Mouse (Mus musculus) kidney, embryonic 14.5 days (tissue): ENCODE data around the gene Trim50. TPM values are rescaled to one million over a fixed set of nuclear protein-coding genes. Genes with fewer than 3 reads are reported as not detected.

Experiments
- ATAC-seq: fragments of 200-750 bp; cut with Nextera tagmentation; 2 replicates; pipeline ENCODE4 v1.8.0; 2017; ENCODE audit warnings: moderate number of reproducible peaks, mild to moderate bottlenecking, moderate TSS enrichment, moderate library complexity; ENCODE audit not compliant: low FRiP score, low TSS enrichment
- H3K27ac ChIP-seq: fragments of 300-500 bp; sonication (generic); 2 replicates; pipeline ENCODE4 v1.5.1; 2014; ENCODE audit warnings: low read depth, mild to moderate bottlenecking, low read length, moderate library complexity, mixed read lengths
- H3K27me3 ChIP-seq: fragments of 300-500 bp; sonication (generic); 2 replicates; pipeline ENCODE4 v1.6.1; 2014; ENCODE audit warnings: mild to moderate bottlenecking, low read length; ENCODE audit not compliant: control insufficient read depth, insufficient read depth
- H3K36me3 ChIP-seq: fragments of 300-500 bp; sonication (generic); 2 replicates; pipeline ENCODE4 v1.6.1; 2014; ENCODE audit warnings: low read length, mixed read lengths; ENCODE audit not compliant: control insufficient read depth, insufficient read depth
- H3K4me1 ChIP-seq: fragments of 300-500 bp; sonication (generic); 2 replicates; pipeline ENCODE4 v1.6.1; 2014; ENCODE audit warnings: low read length, mixed read lengths; ENCODE audit not compliant: control insufficient read depth, insufficient read depth
- H3K4me2 ChIP-seq: fragments of 300-500 bp; sonication (generic); replicated peaks from 2 replicates; pipeline ENCODE4 v1.6.1; 2014; ENCODE audit warnings: low read depth, mild to moderate bottlenecking, low read length
- H3K4me3 ChIP-seq: fragments of 300-500 bp; sonication (generic); 2 replicates; pipeline ENCODE4 v1.5.1; 2014; ENCODE audit warnings: mild to moderate bottlenecking, low read length
- H3K9ac ChIP-seq: fragments of 300-500 bp; sonication (generic); 2 replicates; pipeline ENCODE4 v1.6.1; 2014; ENCODE audit warnings: low read depth, mild to moderate bottlenecking, low read length, moderate library complexity
- H3K9me3 ChIP-seq: fragments of 300-500 bp; sonication (generic); 2 replicates; pipeline ENCODE4 v1.6.1; 2016; ENCODE audit warnings: low read length; ENCODE audit not compliant: control insufficient read depth
- WGBS: fragments of 180-500 bp; shearing (Covaris S2); extraction: QIAGEN DNeasy Blood & Tissue Kit; methylation state at CpG from one replicate; pipeline ENCODE4 v1.1.7; 2014; 5-methylcytosine and 5-hydroxymethylcytosine counted together
- polyA plus RNA-seq: library from polyadenylated mRNA; unstranded; fragments of >200 nt; fragmentation: Nextera tagmentation; extraction: Ambion mirVana; gene quantifications from 2 replicates; pipeline ENCODE4 v1.2.1, GENCODE M21; 2014

The Trim50 gene
- polyA plus RNA-seq, 1 experiment from 2014 or later = not detected

DNA sequence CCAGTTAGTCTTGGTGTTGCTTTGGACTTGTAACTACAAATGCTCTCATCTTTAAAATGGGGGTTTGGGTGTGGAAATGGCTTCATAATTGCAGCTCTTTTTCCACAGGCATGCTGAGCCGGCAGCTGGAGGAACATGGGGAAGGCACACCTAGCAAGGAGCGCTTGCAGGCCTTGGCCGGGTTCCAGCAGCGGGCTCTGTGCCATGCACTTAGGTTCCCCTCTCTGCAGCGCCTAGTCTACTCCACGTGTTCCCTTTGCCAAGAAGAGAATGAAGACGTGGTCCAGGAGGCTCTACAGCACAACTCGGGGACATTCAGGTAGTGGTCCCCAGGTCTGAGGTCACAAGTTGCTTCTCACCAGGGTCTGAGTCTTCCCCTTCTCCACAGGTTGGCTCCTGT, 22.1 kb downstream of the Trim50 start:
- H3K4me2 ChIP-seq = no peak overlapping the region
- no peak overlapping the region for H3K9ac ChIP-seq
- H3K9me3 ChIP-seq = no peaks in the 10 kb centered on the region
- H3K27ac ChIP-seq = no peak overlapping the region
- H3K4me1 ChIP-seq = peaks cover 5% of the 10 kb centered on the region
- no peak for ATAC-seq
- H3K4me3 ChIP-seq = no peak overlapping the region
- no peaks in the 10 kb centered on the region for H3K27me3 ChIP-seq
- WGBS = 87% methylated on average over 8 of the region's 8 CpGs
- peaks cover 82% of the 10 kb centered on the region for H3K36me3 ChIP-seq

DNA sequence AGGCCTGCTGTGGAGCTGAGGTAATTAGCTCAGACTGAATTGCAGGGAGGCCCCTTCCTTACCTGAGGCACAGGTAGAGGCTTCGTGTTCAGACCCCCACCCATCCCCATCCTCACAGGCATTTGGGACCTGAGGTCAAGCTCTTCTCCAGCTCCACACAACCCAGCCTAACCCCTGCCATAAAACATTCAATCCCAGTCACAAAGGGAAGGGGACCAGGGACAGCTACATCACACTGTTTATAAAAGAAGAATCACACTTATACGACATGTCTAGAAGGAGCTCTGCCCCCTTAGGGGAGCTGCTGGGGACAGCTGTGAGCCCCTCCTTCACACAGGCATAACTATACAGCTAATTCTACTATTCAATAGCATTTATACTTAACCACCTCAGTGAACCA, 23.2 kb downstream of the Trim50 start:
- ATAC-seq = no peak
- Histone ChIP-seq H3K9me3 (no peaks in the 10 kb centered on the region), H3K4me3 (no peak overlapping the region), H3K9ac (no peak overlapping the region), H3K36me3 (peaks cover 94% of the 10 kb centered on the region), H3K27ac (no peak overlapping the region), H3K4me1 (no peaks in the 10 kb centered on the region), H3K4me2 (no peak overlapping the region), H3K27me3 (no peaks in the 10 kb centered on the region)
- WGBS = 67% methylated on average over 2 of the region's 2 CpGs

DNA sequence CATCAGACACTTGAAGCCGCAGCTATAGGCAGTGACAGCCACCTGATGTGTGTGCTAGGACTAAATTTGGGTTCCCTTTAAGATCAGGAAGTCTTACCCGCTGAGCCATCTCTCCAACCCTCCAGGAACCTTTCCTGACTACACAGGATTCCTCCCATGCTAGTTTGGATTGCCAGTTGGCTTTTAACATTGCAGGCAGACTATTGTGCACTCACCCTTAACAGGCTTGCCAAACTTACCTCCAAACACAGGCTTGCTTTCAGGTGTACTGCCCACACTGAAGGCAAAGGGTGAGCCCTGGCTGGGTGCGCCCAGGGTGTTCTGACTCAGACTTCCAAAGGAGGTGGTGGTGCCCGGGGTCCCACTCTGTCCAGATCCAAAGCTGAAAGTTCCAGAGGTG, 27.6 kb downstream of the Trim50 start:
- WGBS = 95% methylated on average over 4 of the region's 4 CpGs
- no peak overlapping the region for H3K9ac ChIP-seq
- H3K36me3 ChIP-seq = peaks cover 100% of the 10 kb centered on the region
- no peaks in the 10 kb centered on the region for H3K9me3 ChIP-seq
- no peaks in the 10 kb centered on the region for H3K4me1 ChIP-seq
- H3K27me3 ChIP-seq = no peaks in the 10 kb centered on the region
- no peak overlapping the region for H3K4me2 ChIP-seq
- no peak for ATAC-seq
- H3K27ac ChIP-seq = no peak overlapping the region
- no peak overlapping the region for H3K4me3 ChIP-seq

DNA sequence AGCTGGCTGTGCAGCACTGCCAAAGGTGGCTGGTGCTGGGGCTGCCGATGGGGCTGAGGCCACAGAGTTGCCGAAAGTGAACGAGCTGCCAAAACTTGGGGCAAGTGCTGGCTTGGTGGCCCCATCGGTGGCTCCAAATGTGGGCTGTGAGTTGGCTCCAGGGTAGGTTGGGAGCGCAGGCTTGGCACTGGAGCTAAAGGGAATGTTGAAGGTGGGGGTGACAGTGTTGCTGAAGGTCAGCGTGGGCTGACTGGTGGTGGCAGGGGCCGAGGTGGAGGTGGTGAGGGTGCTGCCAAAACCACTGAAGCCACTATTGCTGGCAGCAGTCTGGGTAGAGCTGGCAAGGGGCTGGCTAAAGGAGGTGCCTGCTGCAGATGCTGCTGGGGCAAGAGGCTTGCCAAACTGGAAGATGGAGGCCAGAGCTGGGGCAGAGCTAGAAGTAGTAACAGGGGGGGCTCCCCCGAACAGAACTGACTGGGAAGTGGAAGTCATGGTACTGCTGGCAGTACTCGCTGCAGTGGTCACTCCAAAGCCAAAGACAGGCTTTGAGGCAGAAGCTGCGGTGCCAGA, 28.3 kb downstream of the Trim50 start:
- peaks cover 96% of the 10 kb centered on the region for H3K36me3 ChIP-seq
- H3K4me1 ChIP-seq = no peaks in the 10 kb centered on the region
- WGBS = 93% methylated on average over 10 of the region's 10 CpGs
- no peak overlapping the region for H3K4me2 ChIP-seq
- no peak overlapping the region for H3K9ac ChIP-seq
- no peak for ATAC-seq
- no peaks in the 10 kb centered on the region for H3K9me3 ChIP-seq
- H3K27ac ChIP-seq = no peak overlapping the region
- H3K4me3 ChIP-seq = no peak overlapping the region
- no peaks in the 10 kb centered on the region for H3K27me3 ChIP-seq

DNA sequence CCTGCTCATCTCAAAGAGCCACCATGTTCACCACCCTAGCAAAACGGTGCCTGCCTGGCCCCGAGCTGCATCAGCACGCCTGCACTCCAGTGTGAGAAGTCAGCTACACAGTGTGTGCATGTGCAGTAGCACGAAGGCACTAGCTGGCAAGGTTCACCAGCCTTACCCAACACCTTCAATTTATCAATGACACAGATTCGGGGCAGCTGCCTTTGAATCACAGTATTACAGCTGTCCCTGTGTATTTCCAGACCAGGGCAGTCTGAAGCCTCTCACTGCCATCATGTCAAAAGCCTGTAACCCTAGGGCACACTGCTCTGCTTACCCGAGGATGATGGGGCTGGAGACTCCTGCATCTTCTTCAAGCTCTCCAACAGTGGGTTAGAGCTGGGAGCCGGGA, 29.7 kb downstream of the Trim50 start:
- 86% methylated on average over 7 of the region's 7 CpGs for WGBS
- ATAC-seq = no peak
- H3K36me3 ChIP-seq = peaks cover 96% of the 10 kb centered on the region

DNA sequence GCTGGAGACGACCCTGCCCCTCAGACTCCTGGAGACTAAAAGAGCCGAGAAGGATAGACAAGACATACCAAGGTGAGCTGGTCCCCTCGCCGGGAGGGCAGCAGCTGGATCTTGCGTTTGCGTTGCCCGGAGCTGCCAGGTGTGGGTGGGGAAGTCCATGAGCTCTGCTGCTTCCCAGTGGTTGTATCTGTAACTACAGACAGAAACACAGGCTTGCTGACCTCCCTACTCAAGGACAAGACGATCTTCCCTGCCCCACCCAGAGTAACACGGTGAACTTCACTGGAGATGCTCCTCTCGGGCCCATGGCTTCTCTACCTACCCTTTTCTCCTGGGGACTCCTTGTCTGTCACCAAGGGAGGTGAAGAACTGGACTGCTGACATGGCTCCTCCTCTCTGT, 30.7 kb downstream of the Trim50 start:
- H3K9me3 ChIP-seq = no peaks in the 10 kb centered on the region
- peaks cover 96% of the 10 kb centered on the region for H3K36me3 ChIP-seq
- WGBS = 87% methylated on average over 10 of the region's 10 CpGs
- no peaks in the 10 kb centered on the region for H3K27me3 ChIP-seq
- ATAC-seq = no peak
- no peaks in the 10 kb centered on the region for H3K4me1 ChIP-seq
- no peak overlapping the region for H3K4me2 ChIP-seq
- H3K4me3 ChIP-seq = no peak overlapping the region
- H3K9ac ChIP-seq = no peak overlapping the region
- H3K27ac ChIP-seq = no peak overlapping the region

More for the DNA sequence above, 29.7 kb downstream of the Trim50 start:
- Histone ChIP-seq H3K4me3 (no peak overlapping the region), H3K4me2 (no peak overlapping the region), H3K9ac (no peak overlapping the region), H3K4me1 (no peaks in the 10 kb centered on the region), H3K27ac (no peak overlapping the region), H3K27me3 (no peaks in the 10 kb centered on the region), H3K9me3 (no peaks in the 10 kb centered on the region)

DNA sequence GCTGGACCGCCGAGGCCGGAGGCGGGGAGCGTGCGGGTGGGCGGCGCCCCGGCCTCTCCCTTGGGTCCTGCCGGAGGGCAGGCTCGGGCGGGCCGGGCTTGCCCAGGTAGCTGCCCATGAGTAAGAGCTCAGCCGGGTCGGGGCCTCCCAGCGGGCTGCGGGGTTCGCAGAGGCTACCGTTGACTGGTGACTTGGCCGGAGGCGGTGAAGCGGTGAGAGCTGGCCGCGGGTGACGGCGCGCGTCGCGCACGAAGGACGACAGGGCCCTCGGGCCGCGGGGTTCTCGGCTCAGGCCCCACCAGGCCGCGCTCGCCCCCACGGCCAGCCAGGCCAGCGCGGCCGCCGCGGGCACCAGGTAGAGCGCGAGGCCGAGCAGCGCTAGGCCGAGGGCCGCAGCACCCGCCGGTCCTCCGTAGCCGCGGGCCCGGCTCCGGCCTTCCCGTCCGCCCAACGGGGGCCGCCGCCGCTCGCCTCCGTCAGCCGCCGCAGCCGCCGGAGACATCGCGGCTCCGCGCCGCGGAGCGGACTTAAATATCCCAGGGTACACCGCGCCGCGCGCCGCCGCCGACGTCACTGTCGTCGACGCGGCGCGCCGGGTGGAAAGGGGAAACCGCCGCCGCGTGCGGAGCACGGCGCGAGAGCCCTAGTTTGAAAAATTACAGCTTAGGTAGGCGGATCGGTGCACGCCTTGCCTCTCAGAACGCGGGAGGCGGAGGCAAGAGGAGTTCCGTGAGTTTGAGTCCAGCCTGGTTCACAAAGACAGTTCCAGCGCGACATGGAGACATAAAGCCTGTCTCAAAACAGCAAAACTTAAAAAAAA, 41.1 kb downstream of the Trim50 start, which contains the start of gene Pom121:
Gene Pom121, minus strand, starts transcription at position 543 of the 820 bp plus-strand sequence.
- Histone ChIP-seq H3K9me3 (no peaks in the 10 kb centered on the region), H3K4me2 (peak within 1 kb of the TSS; percentile 65), H3K27ac (peak within 1 kb of the TSS; percentile 84), H3K27me3 (no peaks in the 10 kb centered on the region), H3K9ac (peak within 1 kb of the TSS; percentile 94), H3K4me3 (peak within 1 kb of the TSS; percentile 81), H3K36me3 (peaks cover 31% of the 10 kb centered on the region), H3K4me1 (peaks cover 8% of the 10 kb centered on the region; the same call in 1 of the 2 replicates)
- under 1% methylated on average over 82 of the region's 110 CpGs for WGBS
- ATAC-seq = peak; percentile 88

DNA sequence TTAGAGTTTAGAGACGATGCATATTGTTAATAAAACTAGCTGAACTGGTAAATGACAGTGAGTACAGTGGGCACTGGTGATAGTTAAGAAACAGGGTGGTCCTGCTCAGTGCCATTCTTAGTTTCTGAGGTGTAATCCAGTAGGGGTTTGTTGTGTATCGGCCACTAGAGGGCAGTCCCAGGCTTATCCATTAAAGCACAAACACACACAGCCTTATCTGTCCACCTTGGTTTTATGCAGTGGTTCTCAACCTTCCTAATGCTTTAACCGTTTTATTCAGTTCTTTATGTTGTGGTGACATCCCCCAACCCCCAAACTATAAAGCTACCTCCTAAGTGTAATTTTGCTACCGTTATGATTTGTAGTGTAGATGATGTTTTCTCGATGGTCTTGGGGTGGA, 42.7 kb downstream of the Trim50 start:
- H3K4me3 ChIP-seq = no peak overlapping the region
- WGBS = 58% methylated on average over 5 of the region's 5 CpGs
- ATAC-seq = no peak

DNA sequence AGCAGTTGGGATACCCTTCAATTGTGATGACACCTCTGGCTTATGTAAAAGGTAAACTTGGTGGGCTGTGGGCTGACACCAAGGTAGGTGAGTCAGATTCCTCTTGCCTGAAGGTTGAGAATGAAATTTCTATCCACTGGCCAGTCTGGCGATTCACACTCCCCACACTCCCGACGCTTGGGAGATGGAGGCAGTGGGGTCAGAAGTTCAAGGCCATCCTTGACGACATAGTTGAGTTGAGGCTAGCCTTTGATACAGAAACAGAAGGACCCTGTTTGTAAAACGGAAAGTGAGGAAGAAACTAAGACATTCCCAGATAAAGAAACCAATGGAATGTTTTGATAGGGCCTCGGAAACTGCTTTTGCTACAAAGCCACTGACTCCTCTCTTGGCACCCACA, 46.3 kb downstream of the Trim50 start:
- no peak overlapping the region for H3K27ac ChIP-seq
- no peaks in the 10 kb centered on the region for H3K4me1 ChIP-seq
- H3K36me3 ChIP-seq = no peaks in the 10 kb centered on the region
- no peak overlapping the region for H3K4me3 ChIP-seq
- H3K4me2 ChIP-seq = no peak overlapping the region
- H3K9me3 ChIP-seq = peaks cover 2% of the 10 kb centered on the region; the same call in 1 of the 2 replicates
- no peak overlapping the region for H3K9ac ChIP-seq
- H3K27me3 ChIP-seq = no peaks in the 10 kb centered on the region
- WGBS = 49% methylated on average over 6 of the region's 6 CpGs
- no peak for ATAC-seq

More for the DNA sequence above, 42.7 kb downstream of the Trim50 start:
- Histone ChIP-seq H3K9ac (no peak overlapping the region), H3K36me3 (peaks cover 15% of the 10 kb centered on the region), H3K4me1 (peaks cover 8% of the 10 kb centered on the region; the same call in 1 of the 2 replicates), H3K4me2 (no peak overlapping the region), H3K27ac (no peak overlapping the region), H3K9me3 (no peaks in the 10 kb centered on the region), H3K27me3 (no peaks in the 10 kb centered on the region)
